Mouse (Mus musculus): ENCODE results near the gene Cog6. TPM values are rescaled to one million over a fixed set of nuclear protein-coding genes. Genes with fewer than 3 reads are reported as not detected.
A peak's percentile ranks its signal among the peaks of the same experiment; 100 is the strongest.

Cog6 gene
- polyA plus RNA-seq, 1 experiment from 2014 or later = 53.0 TPM

DNA sequence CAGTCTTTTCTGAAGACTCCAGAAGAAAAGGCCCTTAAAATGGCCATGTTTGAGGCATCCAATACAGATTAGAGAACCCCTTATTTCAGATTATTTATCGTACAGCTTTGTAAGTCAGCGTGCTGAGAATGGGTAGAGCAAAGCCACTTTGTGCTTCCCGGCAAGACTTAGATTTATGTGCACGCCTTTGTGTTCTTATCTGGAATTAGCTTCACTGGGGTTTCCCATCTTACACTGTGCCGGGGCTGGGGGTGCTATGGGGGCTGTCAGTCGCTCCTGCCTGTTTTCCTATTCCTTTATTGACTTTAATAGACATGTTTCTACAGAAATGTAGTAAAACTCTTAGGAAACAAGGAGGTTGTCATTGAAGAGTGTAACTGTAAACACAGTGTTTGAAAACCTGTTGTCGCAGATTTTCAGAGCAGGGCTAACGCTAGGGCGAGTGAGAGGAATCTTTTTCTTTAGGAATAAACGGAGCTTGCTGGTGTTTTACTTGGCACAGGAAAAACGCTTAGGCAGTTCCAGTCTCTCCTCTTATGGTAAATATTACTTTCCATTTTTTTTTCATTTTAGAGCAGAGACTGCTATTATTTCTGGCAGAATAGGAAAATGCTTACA is 27.8 kb upstream of the Cog6 start:
- no peaks in the 10 kb centered on the region for H3K27me3 ChIP-seq
- ATAC-seq (no peak), DNase-seq (ENCODE audit: low read depth, low spot score) (no peak)
- ChIA-PET POLR2A (no interaction called here), CTCF (interaction anchor here (0.9 to 1.8 kb wide), 6 partner anchors 21 to 284 kb away, joined by 3 to 7 read pairs (median 3); no protein-coding TSS in a partner anchor)
- TF ChIP-seq CTCF (IDR thresholded peaks at IDR 0.05) = no peak
- in situ Hi-C loops (cut with MboI; ENCODE audit: low pct_unique_long_range_greater_than_20kb) = loop anchor here (5.0 to 10.0 kb wide), 2 partner anchors 60 to 203 kb away; no protein-coding TSS in a partner anchor

DNA sequence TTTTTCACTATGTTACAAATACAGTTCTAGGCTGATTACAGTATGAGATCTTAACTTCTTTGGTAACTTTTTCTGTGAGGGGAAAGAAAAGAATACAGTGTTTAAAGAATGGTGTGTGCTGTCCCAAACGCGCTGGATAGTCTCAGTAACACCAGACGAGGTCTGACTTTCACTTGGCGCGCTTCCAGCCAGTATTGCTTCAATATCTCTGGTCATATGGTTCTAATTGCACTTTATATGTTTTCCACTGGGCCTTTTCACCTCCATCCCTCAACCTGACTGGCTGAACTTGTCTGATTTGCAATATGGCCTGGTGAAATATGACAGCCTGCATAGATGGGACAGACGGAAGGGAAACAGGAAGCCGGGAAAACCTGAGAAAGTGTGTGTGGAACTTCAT is 27.2 kb upstream of the Cog6 start:
- no peaks in the 10 kb centered on the region for H3K27me3 ChIP-seq
- no peak for TF ChIP-seq CTCF (IDR thresholded peaks at IDR 0.05)
- ATAC-seq (no peak), DNase-seq (ENCODE audit: low read depth, low spot score) (no peak)
- ChIA-PET POLR2A (no interaction called here), CTCF (interaction anchor here (1.1 to 1.8 kb wide), 3 partner anchors 22 to 93 kb away, joined by 3 to 7 read pairs (median 3); no protein-coding TSS in a partner anchor)
- in situ Hi-C loops (cut with MboI; ENCODE audit: low pct_unique_long_range_greater_than_20kb) = loop anchor here (5.0 to 10.0 kb wide), 2 partner anchors 61 to 203 kb away; no protein-coding TSS in a partner anchor

DNA sequence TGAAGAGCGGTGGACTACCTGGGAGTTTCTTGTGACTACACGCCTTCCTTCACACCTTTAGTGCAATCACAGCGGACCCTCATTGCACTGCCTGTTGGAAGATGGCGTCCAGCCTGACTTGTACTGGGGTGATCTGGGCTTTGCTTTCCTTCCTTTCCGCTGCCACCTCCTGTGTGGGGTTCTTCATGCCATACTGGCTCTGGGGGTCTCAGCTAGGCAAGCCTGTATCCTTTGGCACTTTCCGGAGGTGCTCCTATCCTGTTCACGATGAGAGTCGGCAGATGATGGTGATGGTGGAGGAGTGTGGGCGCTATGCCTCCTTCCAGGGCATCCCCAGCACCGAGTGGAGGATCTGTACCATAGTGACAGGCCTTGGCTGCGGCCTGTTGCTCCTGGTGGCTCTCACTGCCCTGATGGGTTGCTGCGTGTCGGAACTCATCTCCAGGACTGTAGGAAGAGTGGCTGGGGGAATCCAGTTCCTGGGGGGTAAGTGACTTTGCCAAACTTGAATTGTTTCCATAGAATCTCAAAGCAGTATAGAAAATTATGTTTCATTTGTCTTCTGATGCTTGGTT is 26.3 kb upstream of the Cog6 start:
- TF ChIP-seq CTCF (IDR thresholded peaks at IDR 0.05) = no peak
- in situ Hi-C loops (cut with MboI; ENCODE audit: low pct_unique_long_range_greater_than_20kb) = loop anchor here (5.0 to 10.0 kb wide), 2 partner anchors 62 to 204 kb away; no protein-coding TSS in a partner anchor
- ChIA-PET POLR2A (interaction anchor here (0.7 to 2.6 kb wide), 6 partner anchors 11 to 167 kb away, joined by 3 to 26 read pairs (median 5); no protein-coding TSS in a partner anchor), CTCF (interaction anchor here (0.9 to 6.7 kb wide), 17 partner anchors 8 to 405 kb away, joined by 3 to 45 read pairs (median 7); no protein-coding TSS in a partner anchor)
- DNase-seq (ENCODE audit: low read depth, low spot score) (no peak), ATAC-seq (no peak)
- H3K27me3 ChIP-seq = no peaks in the 10 kb centered on the region

DNA sequence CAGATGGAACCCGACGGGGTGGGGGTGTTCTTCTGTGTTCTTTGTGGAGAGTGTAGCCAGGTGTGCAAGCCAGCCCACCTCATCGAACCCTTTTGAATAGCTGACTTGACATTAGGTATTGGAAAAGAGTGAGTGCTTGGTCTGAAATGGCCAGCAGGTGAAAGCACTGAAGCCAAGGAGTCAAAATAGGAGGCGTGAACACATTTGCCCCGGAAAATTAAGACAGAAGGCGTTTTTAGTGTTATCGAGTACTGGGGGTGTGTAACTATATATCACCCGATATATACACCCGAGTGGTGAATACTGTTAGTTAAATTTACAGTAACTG is 25.2 kb upstream of the Cog6 start:
- in situ Hi-C loops (cut with MboI; ENCODE audit: low pct_unique_long_range_greater_than_20kb) = loop anchor here (5.0 to 10.0 kb wide), 2 partner anchors 63 to 205 kb away; no protein-coding TSS in a partner anchor
- POLR2A ChIA-PET = interaction anchor here (0.5 to 3.3 kb wide), 10 partner anchors 10 to 466 kb away, joined by 3 to 26 read pairs (median 5); no protein-coding TSS in a partner anchor
- no peaks in the 10 kb centered on the region for H3K27me3 ChIP-seq
- no peak for TF ChIP-seq CTCF (IDR thresholded peaks at IDR 0.05)
- ATAC-seq (no peak), DNase-seq (ENCODE audit: low read depth, low spot score) (no peak)
- CTCF ChIA-PET = interaction anchor here (0.9 to 6.7 kb wide), 24 partner anchors 9 to 406 kb away, joined by 3 to 45 read pairs (median 6); no protein-coding TSS in a partner anchor

DNA sequence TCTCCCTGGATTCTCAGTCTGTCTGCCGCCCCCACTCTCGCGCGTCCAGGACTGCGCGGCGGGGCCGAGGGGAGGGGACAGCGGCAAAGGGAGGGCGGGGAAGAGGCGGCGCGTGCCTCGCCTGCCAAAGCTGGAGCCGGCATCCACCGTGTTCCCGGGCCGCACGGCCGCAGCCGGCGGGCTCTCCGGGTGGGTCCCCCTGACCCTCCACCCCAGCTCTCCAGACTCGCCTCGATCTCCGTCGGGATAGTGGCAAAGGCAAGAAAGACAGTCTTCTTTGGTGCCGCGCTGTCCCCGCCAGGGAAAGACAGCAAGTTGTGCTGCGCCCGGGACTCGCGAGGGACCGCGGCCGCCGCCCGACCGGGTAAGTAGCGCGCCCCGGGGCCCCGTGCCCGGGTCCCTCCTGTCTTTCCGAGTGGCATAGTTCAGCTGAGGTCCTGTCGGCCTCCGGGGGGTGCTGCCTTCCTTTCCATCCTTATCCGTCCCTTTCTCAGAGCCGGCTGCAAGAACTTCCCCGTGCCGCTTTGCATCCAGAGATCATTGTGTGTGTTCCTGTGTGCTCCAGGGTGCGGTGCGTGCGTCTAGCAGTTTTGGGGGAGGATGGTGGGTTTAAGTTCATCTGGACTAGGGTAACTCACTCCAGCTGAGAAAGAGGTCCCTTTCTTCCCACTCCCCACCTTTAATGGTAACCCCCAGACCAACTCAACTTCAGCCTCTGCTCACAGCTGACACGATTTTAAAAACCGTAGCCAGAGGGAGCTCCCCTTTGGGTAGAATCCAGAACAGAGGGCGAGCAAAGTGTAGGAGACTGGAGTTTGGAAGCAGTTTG is 24.6 kb upstream of the Cog6 start, which contains the start of gene Lhfp:
Gene Lhfp (plus strand): TSS at position 118 of the 829 bp plus-strand sequence.
- CTCF ChIA-PET = interaction anchor here (0.7 to 6.7 kb wide), 24 partner anchors 8 to 407 kb away, joined by 3 to 45 read pairs (median 6); no protein-coding TSS in a partner anchor
- in situ Hi-C loops (cut with MboI; ENCODE audit: low pct_unique_long_range_greater_than_20kb) = loop anchor here (5.0 to 10.0 kb wide), 2 partner anchors 63 to 206 kb away; no protein-coding TSS in a partner anchor
- no peak for TF ChIP-seq CTCF (IDR thresholded peaks at IDR 0.05)
- ATAC-seq = peak; percentile 85
- POLR2A ChIA-PET = interaction anchor here (0.5 to 3.3 kb wide), 17 partner anchors 9 to 407 kb away, joined by 3 to 26 read pairs (median 4); no protein-coding TSS in a partner anchor
- DNase-seq (ENCODE audit: low read depth, low spot score) = no peak
- no peaks in the 10 kb centered on the region for H3K27me3 ChIP-seq

DNA sequence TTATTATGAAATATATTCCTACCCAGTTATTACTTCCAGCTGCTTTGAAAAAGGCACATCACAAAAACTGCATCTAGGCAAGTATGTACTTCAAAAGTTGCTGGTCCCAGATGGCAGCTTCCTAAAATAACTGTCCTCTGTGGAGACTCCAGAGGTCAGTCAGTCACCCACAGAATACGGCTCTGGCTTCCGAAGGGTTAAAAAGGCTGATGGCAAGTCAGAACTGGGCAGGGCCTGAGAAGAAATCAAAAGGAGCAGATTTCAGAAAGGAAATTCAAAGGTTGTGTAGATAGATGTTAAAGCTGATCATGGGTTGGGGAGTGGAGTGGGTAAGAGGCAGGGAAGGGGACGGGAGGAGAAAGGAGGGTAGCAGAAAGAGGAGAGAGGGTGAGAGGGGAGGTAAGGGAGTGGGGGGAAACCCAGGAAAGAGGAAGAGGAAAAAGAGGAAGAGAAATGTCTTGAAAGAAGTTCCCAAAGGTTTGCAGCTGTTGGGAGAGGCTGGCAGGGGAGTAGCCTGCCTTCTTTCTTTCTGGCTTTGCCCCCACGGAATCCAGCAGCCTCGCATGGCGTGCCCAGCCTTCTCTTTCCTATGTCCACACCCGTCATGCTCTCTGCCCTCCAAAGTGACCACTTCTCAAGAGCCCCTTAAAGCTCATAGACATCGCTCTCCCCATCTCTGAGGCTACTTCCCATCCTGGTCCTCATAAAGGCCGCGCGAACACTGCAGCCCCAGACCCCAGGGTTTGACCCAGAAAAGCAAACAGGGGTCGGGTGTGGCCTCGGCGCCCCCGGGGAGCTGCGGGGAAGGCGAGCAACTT is 23.8 kb upstream of the Cog6 start:
- POLR2A ChIA-PET = interaction anchor here (0.6 to 3.3 kb wide), 17 partner anchors 9 to 408 kb away, joined by 3 to 26 read pairs (median 3); no protein-coding TSS in a partner anchor
- ATAC-seq = peak; percentile 19

DNA sequence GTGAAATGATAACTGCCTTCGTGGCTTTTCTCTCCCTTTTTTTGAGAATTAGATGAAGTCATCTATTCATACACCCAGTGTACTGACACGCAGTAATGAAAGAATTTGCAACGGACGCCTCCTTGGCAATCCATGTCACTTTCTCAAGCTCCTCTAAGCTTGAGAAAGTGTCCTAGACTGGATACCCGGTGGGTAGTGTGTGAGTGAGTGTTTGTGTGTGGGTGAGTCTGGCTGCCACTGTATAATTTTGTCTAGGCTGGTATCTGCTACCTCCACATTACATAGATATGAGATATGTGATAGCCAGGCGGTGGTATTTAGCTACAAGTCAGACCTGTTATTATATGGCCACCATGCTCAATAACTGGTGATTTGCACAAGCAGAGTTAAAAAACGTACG is 22.7 kb upstream of the Cog6 start:
- ATAC-seq (no peak), DNase-seq (ENCODE audit: low read depth, low spot score) (no peak)
- TF ChIP-seq CTCF (IDR thresholded peaks at IDR 0.05) = no peak
- POLR2A ChIA-PET = interaction anchor here (1.1 to 3.3 kb wide), 2 partner anchors 62 to 70 kb away, joined by 3 to 13 read pairs; no protein-coding TSS in a partner anchor
- CTCF ChIA-PET = interaction anchor here (1.0 to 6.7 kb wide), 15 partner anchors 10 to 455 kb away, joined by 3 to 45 read pairs (median 4); no protein-coding TSS in a partner anchor
- H3K27me3 ChIP-seq = no peaks in the 10 kb centered on the region
- in situ Hi-C loops (cut with MboI; ENCODE audit: low pct_unique_long_range_greater_than_20kb) = loop anchor here (5.0 to 10.0 kb wide), 2 partner anchors 65 to 208 kb away; no protein-coding TSS in a partner anchor

More for the DNA sequence above, 23.8 kb upstream of the Cog6 start:
- DNase-seq (ENCODE audit: low read depth, low spot score) = no peak
- H3K27me3 ChIP-seq = no peaks in the 10 kb centered on the region
- CTCF ChIA-PET = interaction anchor here (0.7 to 6.7 kb wide), 24 partner anchors 8 to 454 kb away, joined by 3 to 45 read pairs (median 5); no protein-coding TSS in a partner anchor
- TF ChIP-seq CTCF (IDR thresholded peaks at IDR 0.05) = no peak
- in situ Hi-C loops (cut with MboI; ENCODE audit: low pct_unique_long_range_greater_than_20kb) = loop anchor here (5.0 to 10.0 kb wide), 2 partner anchors 64 to 206 kb away; no protein-coding TSS in a partner anchor

DNA sequence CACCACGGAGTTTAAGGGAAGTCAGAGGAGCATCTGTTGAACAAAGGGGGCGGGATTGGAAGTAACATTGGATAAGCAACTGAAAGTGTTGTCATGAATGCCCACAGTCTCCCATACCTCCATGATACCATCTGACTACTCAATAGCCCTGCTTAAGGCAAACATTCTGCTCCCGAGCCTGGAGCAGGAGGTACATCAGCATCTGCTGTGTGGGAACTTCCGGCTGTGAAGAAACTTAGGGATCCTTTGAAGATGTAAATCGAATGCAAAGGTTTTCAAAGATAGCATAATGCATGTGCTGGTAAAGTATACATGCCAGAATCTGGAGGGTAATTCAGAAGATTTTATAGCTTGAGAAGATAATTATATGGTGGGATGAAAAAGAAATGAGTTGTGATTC is 21.9 kb upstream of the Cog6 start:
- DNase-seq (ENCODE audit: low read depth, low spot score) (no peak), ATAC-seq (no peak)
- ChIA-PET POLR2A (interaction anchor here (1.1 kb wide), 1 partner anchor 63 kb away, joined by 3 read pairs; no protein-coding TSS in a partner anchor), CTCF (interaction anchor here (1.2 to 6.7 kb wide), 9 partner anchors 9 to 456 kb away, joined by 3 to 45 read pairs (median 5); no protein-coding TSS in a partner anchor)
- no peaks in the 10 kb centered on the region for H3K27me3 ChIP-seq
- in situ Hi-C loops (cut with MboI; ENCODE audit: low pct_unique_long_range_greater_than_20kb) = no loop called here
- TF ChIP-seq CTCF (IDR thresholded peaks at IDR 0.05) = no peak

DNA sequence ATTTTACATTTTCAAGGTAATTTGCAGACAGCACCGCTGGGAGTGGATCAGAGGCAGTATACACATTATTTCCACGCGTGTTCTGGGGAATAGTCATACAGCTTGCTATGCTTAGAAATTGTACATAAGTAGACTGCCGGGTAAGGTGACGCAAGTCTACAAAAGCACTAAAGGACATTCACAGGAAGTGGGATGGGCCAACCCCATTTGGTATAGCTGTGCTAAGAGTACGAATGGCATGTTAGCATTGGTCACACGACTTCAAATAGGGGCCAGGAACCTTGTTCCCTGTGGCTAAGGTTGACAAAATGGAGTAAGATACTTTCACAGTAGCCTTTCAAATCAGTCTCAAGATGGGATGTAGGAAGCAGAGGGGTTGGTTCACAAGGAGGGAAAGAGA is 19.9 kb upstream of the Cog6 start:
- H3K27me3 ChIP-seq = no peaks in the 10 kb centered on the region
- POLR2A ChIA-PET = no interaction called here
- no peak for TF ChIP-seq CTCF (IDR thresholded peaks at IDR 0.05)
- ATAC-seq = no peak
- CTCF ChIA-PET = interaction anchor here (1.3 to 6.7 kb wide), 3 partner anchors 7 to 274 kb away, joined by 3 to 45 read pairs (median 3); partner anchors contain the start of gene Cog6
- DNase-seq (ENCODE audit: low read depth, low spot score) = no peak
- in situ Hi-C loops (cut with MboI; ENCODE audit: low pct_unique_long_range_greater_than_20kb) = no loop called here
